Mouse (Mus musculus) midbrain, embryonic 15.5 days (tissue): Measurements from ENCODE around the gene Gm37240. TPM values are rescaled to one million over a fixed set of nuclear protein-coding genes. Genes with fewer than 3 reads are reported as not detected.

ENCODE experiments used
- ATAC-seq: fragments of 200-750 bp; cut with Nextera tagmentation; replicated peaks from 2 replicates; pipeline ENCODE4 v1.8.0; 2017; ENCODE audit warnings: moderate TSS enrichment
- H3K27ac ChIP-seq: fragments of 300-500 bp; sonication (generic); 2 replicates; pipeline ENCODE4 v1.5.1; 2015; ENCODE audit warnings: mild to moderate bottlenecking, inconsistent platforms
- H3K27me3 ChIP-seq: fragments of 300-500 bp; sonication (generic); replicated peaks from 2 replicates; pipeline ENCODE4 v1.6.1; 2015; ENCODE audit warnings: inconsistent platforms
- H3K36me3 ChIP-seq: fragments of 300-500 bp; sonication (generic); replicated peaks from 2 replicates; pipeline ENCODE4 v1.6.1; 2015; ENCODE audit warnings: inconsistent platforms
- H3K4me1 ChIP-seq: fragments of 300-500 bp; sonication (generic); 2 replicates; pipeline ENCODE4 v1.6.1; 2015; ENCODE audit warnings: inconsistent platforms
- H3K4me2 ChIP-seq: fragments of 300-500 bp; sonication (generic); 2 replicates; pipeline ENCODE4 v1.6.1; 2015; ENCODE audit warnings: inconsistent platforms, mild to moderate bottlenecking, moderate library complexity
- H3K4me3 ChIP-seq: fragments of 300-500 bp; sonication (generic); 2 replicates; pipeline ENCODE4 v1.5.1; 2015; ENCODE audit warnings: mild to moderate bottlenecking, inconsistent platforms
- H3K9ac ChIP-seq: fragments of 300-500 bp; sonication (generic); 2 replicates; pipeline ENCODE4 v1.6.1; 2015; ENCODE audit warnings: mild to moderate bottlenecking, inconsistent platforms
- H3K9me3 ChIP-seq: fragments of 300-500 bp; sonication (generic); 2 replicates; pipeline ENCODE4 v1.6.1; 2016; ENCODE audit warnings: inconsistent platforms
- WGBS: fragments of 180-500 bp; shearing (Covaris S2); methylation state at CpG from one replicate; pipeline ENCODE4 v1.1.7; 2015; ENCODE audit warnings: mixed read lengths; 5-methylcytosine and 5-hydroxymethylcytosine counted together
- polyA plus RNA-seq: library from polyadenylated mRNA; unstranded; fragments of >200 nt; fragmentation: Nextera tagmentation; extraction: Ambion mirVana; gene quantifications from 2 replicates; pipeline ENCODE4 v1.2.1, GENCODE M21; 2015

Gm37240 gene
- polyA plus RNA-seq, 1 experiment from 2014 or later: 0.40 TPM

DNA sequence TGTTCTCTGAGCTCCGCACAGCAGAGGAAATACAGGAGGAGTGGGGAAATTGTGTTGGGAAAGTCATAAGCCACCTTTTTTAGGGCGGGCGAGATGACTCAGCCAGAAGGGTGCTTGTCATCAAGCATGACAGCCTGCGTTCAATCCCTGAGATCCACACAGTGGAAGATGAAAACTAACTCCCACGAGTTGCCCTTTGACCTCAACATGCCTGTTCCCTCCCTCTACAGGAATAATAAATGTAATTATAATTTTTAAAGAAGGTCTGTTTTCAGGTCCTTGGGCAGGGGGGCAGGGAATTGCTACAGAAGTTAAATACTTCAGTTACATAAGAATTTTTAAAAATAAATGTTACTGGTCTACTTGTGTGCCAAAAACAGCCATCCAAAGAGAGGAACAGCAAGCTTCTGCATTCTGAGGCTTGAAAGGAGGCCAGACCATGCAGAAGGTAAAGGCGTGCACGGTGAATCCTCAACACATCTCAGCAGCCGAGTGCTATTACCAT, 902.1 kb downstream of the Gm37240 start:
- H3K36me3 ChIP-seq: no peaks in the 10 kb centered on the region
- H3K27me3 ChIP-seq: no peaks in the 10 kb centered on the region
- H3K9ac ChIP-seq: no peak overlapping the region
- no peaks in the 10 kb centered on the region for H3K9me3 ChIP-seq
- WGBS: 91% methylated on average over 8 of the region's 8 CpGs
- no peak overlapping the region for H3K4me2 ChIP-seq
- no peak for ATAC-seq
- H3K4me3 ChIP-seq: no peak overlapping the region
- no peak overlapping the region for H3K27ac ChIP-seq
- H3K4me1 ChIP-seq: no peaks in the 10 kb centered on the region

GRCm38 (mm10) chr3:84982688-84983087, 904.6 kb downstream of the Gm37240 start:
- WGBS: 74% methylated on average over 4 of the region's 4 CpGs
- no peaks in the 10 kb centered on the region for H3K27me3 ChIP-seq
- no peak overlapping the region for H3K27ac ChIP-seq
- H3K36me3 ChIP-seq: no peaks in the 10 kb centered on the region
- H3K4me1 ChIP-seq: no peaks in the 10 kb centered on the region
- H3K4me3 ChIP-seq: no peak overlapping the region
- H3K4me2 ChIP-seq: no peak overlapping the region
- ATAC-seq: no peak
- H3K9ac ChIP-seq: no peak overlapping the region
- H3K9me3 ChIP-seq: no peaks in the 10 kb centered on the region

DNA sequence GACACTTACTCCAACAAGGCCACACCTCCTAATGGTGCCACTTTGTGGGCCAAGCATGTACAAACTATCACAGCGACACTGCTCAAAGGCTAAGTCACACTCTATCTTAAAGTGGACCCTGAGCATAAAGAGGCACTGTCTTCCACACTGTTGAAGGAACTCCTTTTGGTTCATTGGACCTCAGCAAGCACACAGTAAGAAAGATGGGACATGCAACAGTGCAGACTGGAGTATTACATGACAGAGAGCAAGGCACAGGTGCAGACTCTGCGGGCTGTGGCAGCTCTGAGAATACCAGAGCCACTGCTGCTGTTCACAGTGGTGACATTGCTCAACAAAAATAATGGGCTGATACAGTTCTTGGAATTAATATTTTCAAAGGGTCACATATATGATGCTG, 907.2 kb downstream of the Gm37240 start:
- Histone ChIP-seq H3K9ac (no peak overlapping the region), H3K27ac (no peak overlapping the region), H3K27me3 (no peaks in the 10 kb centered on the region), H3K4me3 (no peak overlapping the region), H3K9me3 (no peaks in the 10 kb centered on the region), H3K4me1 (no peaks in the 10 kb centered on the region), H3K36me3 (no peaks in the 10 kb centered on the region), H3K4me2 (no peak overlapping the region)
- over 99% methylated on average over 2 of the region's 2 CpGs for WGBS
- no peak for ATAC-seq

DNA sequence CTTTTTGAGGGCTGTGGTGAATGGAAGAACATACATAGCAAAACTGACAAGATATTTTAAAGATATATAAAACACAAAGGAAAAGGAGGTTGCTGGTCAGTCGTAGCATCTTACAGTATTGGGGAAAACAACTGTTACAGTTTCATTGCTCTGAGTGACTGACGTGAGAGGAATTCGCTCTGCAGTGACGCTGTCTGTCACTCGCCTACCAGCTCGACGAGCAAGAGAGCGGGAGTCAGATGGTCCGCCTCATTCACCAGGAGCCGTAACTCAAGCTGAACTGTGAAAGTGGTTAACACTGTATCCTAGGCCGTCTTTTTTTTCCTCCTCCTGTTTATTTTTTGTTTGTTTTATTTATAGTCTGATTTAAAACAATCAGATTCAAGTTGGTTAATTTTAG, 908.6 kb downstream of the Gm37240 start:
- no peaks in the 10 kb centered on the region for H3K27me3 ChIP-seq
- no peak overlapping the region for H3K9ac ChIP-seq
- no peak for ATAC-seq
- no peak overlapping the region for H3K4me2 ChIP-seq
- H3K36me3 ChIP-seq: no peaks in the 10 kb centered on the region
- H3K4me3 ChIP-seq: no peak overlapping the region
- H3K4me1 ChIP-seq: no peaks in the 10 kb centered on the region
- H3K9me3 ChIP-seq: no peaks in the 10 kb centered on the region
- 77% methylated on average over 11 of the region's 11 CpGs for WGBS
- no peak overlapping the region for H3K27ac ChIP-seq

DNA sequence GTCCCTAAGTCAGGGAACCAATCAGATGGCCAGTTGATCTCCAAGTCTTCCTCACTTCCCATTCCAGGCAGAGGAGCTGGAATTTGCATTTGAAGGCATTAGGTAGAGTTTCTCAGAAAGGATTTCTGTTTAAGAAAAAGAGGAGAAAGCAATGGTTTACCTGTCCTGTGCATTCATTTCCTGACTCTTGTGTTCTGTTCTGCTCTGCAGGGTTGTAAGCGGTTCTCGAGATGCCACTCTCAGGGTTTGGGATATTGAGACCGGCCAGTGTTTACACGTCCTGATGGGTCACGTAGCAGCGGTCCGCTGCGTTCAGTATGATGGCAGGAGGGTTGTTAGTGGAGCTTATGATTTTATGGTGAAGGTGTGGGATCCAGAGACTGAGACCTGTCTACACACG, 913.1 kb downstream of the Gm37240 start:
- WGBS: 78% methylated on average over 9 of the region's 9 CpGs
- Histone ChIP-seq H3K4me1 (no peaks in the 10 kb centered on the region), H3K9ac (no peak overlapping the region), H3K4me3 (no peak overlapping the region), H3K4me2 (no peak overlapping the region), H3K27ac (no peak overlapping the region), H3K9me3 (no peaks in the 10 kb centered on the region), H3K36me3 (0 out of 2 replicates have a peak, but pooled peaks cover 20% of the 10 kb centered on the region), H3K27me3 (no peaks in the 10 kb centered on the region)
- ATAC-seq: no peak

DNA sequence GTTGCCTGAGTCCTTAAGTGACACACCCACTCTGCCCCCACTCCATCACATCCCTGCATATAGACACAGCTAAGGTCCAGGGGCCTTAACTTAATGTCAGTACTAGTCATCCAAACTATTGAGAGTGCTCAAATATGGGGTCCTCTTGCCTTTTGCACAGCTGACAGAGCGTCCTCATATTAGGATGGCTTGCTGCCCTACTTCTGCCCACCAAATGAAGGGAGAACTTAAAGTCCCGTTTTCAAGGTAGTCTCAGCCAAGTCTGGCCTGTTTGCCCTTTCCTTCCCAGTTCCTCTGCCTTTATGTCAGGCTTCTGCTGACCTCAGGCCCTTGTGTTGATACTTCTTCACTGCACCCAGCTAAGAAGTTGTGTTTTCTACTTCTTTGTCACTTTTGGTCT, 914.4 kb downstream of the Gm37240 start:
- no peak for ATAC-seq
- Histone ChIP-seq H3K9ac (no peak overlapping the region), H3K27ac (no peak overlapping the region), H3K4me3 (no peak overlapping the region), H3K36me3 (0 out of 2 replicates have a peak, but pooled peaks cover 23% of the 10 kb centered on the region), H3K4me1 (no peaks in the 10 kb centered on the region), H3K27me3 (no peaks in the 10 kb centered on the region), H3K4me2 (no peak overlapping the region), H3K9me3 (no peaks in the 10 kb centered on the region)
- 92% methylated on average over 2 of the region's 2 CpGs for WGBS

DNA sequence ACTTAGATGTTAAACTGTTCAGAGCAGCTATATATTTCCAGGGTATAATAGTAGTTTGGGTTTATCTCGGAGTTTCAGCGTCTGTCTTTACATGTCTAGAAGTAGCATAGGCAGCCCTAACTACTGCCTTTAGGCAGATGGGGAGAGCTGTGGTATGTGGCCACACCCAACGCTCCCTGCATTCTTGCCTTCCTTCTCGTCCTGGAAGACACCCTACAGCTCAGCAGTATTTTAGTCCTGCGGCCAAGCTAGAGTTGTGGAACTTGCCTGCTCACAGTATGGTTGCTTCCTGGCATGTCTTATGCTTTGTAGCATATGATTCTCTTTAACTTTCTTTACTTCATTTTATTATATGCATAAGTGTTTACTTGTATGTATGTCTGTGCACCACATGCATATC, 915.8 kb downstream of the Gm37240 start:
- WGBS: 92% methylated on average over 5 of the region's 5 CpGs

GRCm38 (mm10) chr3:84967364-84967763, 920.0 kb downstream of the Gm37240 start:
- H3K36me3 ChIP-seq: 0 out of 2 replicates have a peak, but pooled peaks cover 19% of the 10 kb centered on the region
- H3K4me1 ChIP-seq: no peaks in the 10 kb centered on the region
- no peak overlapping the region for H3K4me3 ChIP-seq
- no peak overlapping the region for H3K4me2 ChIP-seq
- no peaks in the 10 kb centered on the region for H3K27me3 ChIP-seq
- no peak overlapping the region for H3K9ac ChIP-seq
- ATAC-seq: no peak
- no peaks in the 10 kb centered on the region for H3K9me3 ChIP-seq
- WGBS: 96% methylated on average over 4 of the region's 4 CpGs
- H3K27ac ChIP-seq: no peak overlapping the region

More for the DNA sequence above, 915.8 kb downstream of the Gm37240 start:
- no peak overlapping the region for H3K27ac ChIP-seq
- H3K9me3 ChIP-seq: no peaks in the 10 kb centered on the region
- H3K4me2 ChIP-seq: no peak overlapping the region
- H3K4me1 ChIP-seq: no peaks in the 10 kb centered on the region
- H3K36me3 ChIP-seq: 0 out of 2 replicates have a peak, but pooled peaks cover 23% of the 10 kb centered on the region
- no peak overlapping the region for H3K9ac ChIP-seq
- no peak for ATAC-seq
- no peaks in the 10 kb centered on the region for H3K27me3 ChIP-seq
- no peak overlapping the region for H3K4me3 ChIP-seq

GRCm38 (mm10) chr3:84965156-84965555, 922.2 kb downstream of the Gm37240 start:
- H3K27me3 ChIP-seq: no peaks in the 10 kb centered on the region
- no peak overlapping the region for H3K9ac ChIP-seq
- no peak overlapping the region for H3K4me2 ChIP-seq
- H3K9me3 ChIP-seq: no peaks in the 10 kb centered on the region
- H3K4me1 ChIP-seq: no peaks in the 10 kb centered on the region
- 94% methylated on average over 5 of the region's 5 CpGs for WGBS
- no peak overlapping the region for H3K27ac ChIP-seq
- H3K4me3 ChIP-seq: no peak overlapping the region
- ATAC-seq: no peak
- H3K36me3 ChIP-seq: peaks cover 7% of the 10 kb centered on the region; the same call in 1 of the 2 replicates

DNA sequence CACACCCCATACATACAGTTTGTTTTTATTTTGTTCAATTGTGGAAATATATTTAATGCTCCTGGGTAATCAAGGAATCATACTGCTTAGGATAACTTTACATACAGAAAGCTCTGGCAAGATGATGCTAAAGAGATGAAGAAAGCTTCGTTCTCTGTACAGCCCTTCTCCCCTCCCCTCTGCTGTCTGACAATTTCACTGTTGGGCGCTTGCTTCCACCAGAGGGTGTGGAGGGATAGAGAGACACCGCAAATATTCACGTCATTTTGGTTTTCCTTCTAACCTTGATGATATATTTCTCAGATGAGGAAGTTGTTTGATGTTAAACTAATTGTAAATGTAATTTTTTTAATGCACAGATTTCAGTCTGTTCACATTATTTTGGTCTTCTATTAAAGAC, 931.5 kb downstream of the Gm37240 start:
- no peaks in the 10 kb centered on the region for H3K27me3 ChIP-seq
- no peak overlapping the region for H3K27ac ChIP-seq
- H3K4me1 ChIP-seq: peaks cover 9% of the 10 kb centered on the region
- no peaks in the 10 kb centered on the region for H3K36me3 ChIP-seq
- H3K9ac ChIP-seq: no peak overlapping the region
- WGBS: 33% methylated on average over 4 of the region's 4 CpGs
- no peak for ATAC-seq
- no peak overlapping the region for H3K4me2 ChIP-seq
- H3K9me3 ChIP-seq: no peaks in the 10 kb centered on the region
- no peak overlapping the region for H3K4me3 ChIP-seq

- H3K4me2 ChIP-seq: no peak overlapping the region
- H3K4me3 ChIP-seq: no peak overlapping the region
Measured at GRCm38 (mm10) chr3:84955011-84955775, 932.1 kb downstream of the Gm37240 start.

DNA sequence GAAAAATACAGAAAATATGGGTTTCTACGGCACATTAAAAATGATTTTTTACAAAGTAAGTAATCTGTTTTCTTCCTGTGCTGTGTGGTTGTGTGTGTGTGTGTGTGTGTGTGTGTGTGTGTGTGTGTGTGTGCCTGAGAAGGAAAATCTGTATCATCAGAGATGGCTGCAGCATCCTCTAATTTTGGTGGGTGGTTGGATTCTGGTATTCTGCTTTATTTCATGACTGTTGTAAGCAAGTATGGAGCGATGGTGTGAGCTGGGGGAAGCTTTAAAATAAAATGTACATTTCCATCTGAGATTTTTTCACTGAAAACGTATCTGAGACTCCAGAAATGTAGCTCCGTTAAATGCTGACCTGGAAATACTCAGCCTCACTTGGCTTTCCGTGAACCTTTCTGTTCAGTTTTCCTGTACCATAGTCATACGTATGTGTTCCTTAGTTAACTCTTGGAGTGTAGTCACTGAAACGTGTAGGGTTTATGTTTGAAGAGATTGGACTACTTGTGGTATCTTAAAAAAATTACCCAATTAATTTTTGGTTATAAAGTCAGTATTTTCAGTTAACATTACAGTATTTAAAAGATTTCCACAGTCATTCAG, 934.6 kb downstream of the Gm37240 start:
- peak overlapping the region; percentile 89 for H3K27ac ChIP-seq
- peak overlapping the region; percentile 67 for H3K9ac ChIP-seq
- H3K9me3 ChIP-seq: no peaks in the 10 kb centered on the region
- peak; percentile 50 for ATAC-seq
- 27% methylated on average over 7 of the region's 7 CpGs for WGBS
- peak overlapping the region; percentile 62 for H3K4me3 ChIP-seq
- no peaks in the 10 kb centered on the region for H3K27me3 ChIP-seq
- H3K4me2 ChIP-seq: peak overlapping the region; percentile 63
- H3K4me1 ChIP-seq: peaks cover 9% of the 10 kb centered on the region
- no peaks in the 10 kb centered on the region for H3K36me3 ChIP-seq

More at GRCm38 (mm10) chr3:84955011-84955775, 932.1 kb downstream of the Gm37240 start:
- H3K4me1 ChIP-seq: peaks cover 9% of the 10 kb centered on the region
- H3K27ac ChIP-seq: no peak overlapping the region
- WGBS: 56% methylated on average over 8 of the region's 8 CpGs
- no peak overlapping the region for H3K9ac ChIP-seq
- no peaks in the 10 kb centered on the region for H3K36me3 ChIP-seq
- ATAC-seq: no peak
- H3K27me3 ChIP-seq: no peaks in the 10 kb centered on the region
- H3K9me3 ChIP-seq: no peaks in the 10 kb centered on the region
